Mouse (Mus musculus): ENCODE data around the gene Rnf26. TPM values are rescaled to one million over a fixed set of nuclear protein-coding genes. Genes with fewer than 3 reads are reported as not detected.
A peak's percentile ranks its signal among the peaks of the same experiment; 100 is the strongest.

The Rnf26 gene
- polyA plus RNA-seq, 2 experiments, result 21.9 to 29.4 TPM

DNA sequence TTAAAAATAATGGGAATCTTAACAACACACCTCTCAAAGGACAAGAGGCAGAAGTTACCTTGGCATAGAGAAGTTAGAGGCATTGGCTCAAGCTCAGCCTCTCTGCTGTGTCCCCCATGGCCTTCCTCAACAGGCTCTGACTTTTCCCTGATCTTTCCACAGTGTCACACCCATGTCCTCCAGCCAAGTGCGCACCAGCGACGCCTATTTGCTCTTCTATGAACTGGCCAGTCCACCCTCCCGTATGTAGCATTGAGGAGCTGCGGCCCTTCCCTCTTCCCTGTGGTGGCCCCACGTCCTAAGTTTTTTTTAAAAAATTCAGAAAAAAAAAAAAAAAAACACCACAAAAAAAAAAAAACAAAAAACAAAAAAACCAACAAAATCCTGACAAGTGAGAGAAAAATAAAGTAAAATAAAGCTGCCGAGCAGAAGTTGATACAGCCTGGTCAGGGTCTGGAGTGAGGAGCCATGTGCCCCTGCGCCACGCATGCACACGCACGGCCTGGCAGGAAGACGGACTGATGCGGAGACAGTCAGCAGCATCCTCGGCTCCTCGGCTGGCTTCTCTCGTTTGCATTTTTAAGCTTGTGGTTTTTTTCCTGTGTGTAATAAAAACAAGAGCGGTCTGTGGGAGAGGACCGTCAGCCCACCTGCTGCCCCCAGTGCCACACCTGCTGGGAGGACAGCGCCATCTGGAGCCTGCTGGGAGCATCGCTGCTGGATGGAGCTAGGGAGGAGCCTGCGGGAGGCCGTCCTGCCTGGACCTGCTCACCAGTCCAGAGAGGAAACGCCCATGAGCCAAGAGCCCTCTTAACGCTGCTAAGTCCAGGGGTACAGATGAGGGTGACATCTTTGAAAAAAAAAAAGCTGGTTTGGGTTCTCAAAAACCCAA, 19.5 kb downstream of the Rnf26 start:
- no peaks in the 10 kb centered on the region for H3K27me3 ChIP-seq (ENCODE audit: control insufficient read depth, insufficient read depth, low read length)
- no peak overlapping the region for H3K27ac ChIP-seq
- 47% methylated on average over 24 of the region's 24 CpGs for WGBS (ENCODE audit: insufficient replicate concordance)
- peaks cover 0 to 2% of the 10 kb centered on the region in 2 experiments; a peak in 1 of 4 replicates for H3K4me1 ChIP-seq (replicated peaks; ENCODE audit: control insufficient read depth in 2 of 2, insufficient read depth in 2 of 2, low read length in 1 of 2)
- TF ChIP-seq CTCF (IDR thresholded peaks at IDR 0.05; ENCODE audit: low read depth), result peak; percentile 84
- no peak for TF ChIP-seq EP300 (IDR thresholded peaks at IDR 0.05; ENCODE audit: low read depth)
- ATAC-seq (ENCODE audit: insufficient read depth) (0 out of 2 replicates have a peak, but pooled peaks have one; percentile 21), DNase-seq (ENCODE audit: low read depth in 3 of 3, low spot score in 3 of 3) (no peak)
- no peaks in the 10 kb centered on the region for H3K36me3 ChIP-seq (replicated peaks; ENCODE audit: control insufficient read depth, insufficient read depth, low read depth)
- H3K4me3 ChIP-seq (ENCODE audit: insufficient read depth in 1 of 2, low read depth in 2 of 2, low read length in 2 of 2), result no peak overlapping the region
- H3K4me2 ChIP-seq (ENCODE audit: low read depth), result no peak overlapping the region
- no peak overlapping the region for H3K9ac ChIP-seq (replicated peaks)
- H3K9me3 ChIP-seq (ENCODE audit: control insufficient read depth, low read length), result no peaks in the 10 kb centered on the region

DNA sequence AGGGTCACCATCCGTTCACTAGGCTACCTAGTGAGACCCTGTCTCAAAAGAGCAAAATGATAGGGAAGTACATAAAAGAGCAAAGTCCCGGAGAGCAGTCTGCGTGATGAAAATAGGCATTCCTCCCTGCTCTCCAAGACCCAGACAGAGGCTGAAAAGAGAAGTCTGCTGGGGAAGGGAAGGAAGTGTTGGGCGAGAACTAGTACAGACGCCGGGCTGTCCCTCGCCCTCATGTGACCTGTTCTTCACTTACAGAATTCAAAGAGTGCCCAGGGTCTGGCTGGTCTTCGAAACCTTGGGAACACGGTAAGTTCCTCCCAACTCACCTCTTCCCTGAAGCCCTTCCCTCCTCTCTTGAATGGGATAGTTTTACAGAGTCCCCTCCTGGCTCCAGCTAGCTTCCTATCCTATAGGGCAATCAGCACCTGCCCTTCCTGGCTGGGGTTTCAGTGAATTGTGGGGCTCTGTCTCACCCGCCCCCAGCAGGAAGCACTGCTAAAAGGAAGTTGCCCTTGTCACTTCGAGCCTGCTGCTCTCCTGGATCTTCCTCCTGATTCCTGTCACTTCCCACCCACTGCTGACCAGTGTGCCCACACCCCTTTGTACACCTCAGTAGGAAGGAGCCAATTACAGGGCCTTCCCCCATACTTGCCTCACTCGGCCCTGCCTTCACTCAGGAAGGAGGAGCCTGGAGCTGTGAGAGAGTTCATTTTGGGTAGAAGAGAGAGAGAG, 24.3 kb downstream of the Rnf26 start:
- H3K36me3 ChIP-seq (replicated peaks; ENCODE audit: control insufficient read depth, insufficient read depth, low read depth), result no peaks in the 10 kb centered on the region
- ATAC-seq (ENCODE audit: insufficient read depth), result no peak
- no peaks in the 10 kb centered on the region for H3K9me3 ChIP-seq (ENCODE audit: control insufficient read depth, low read length)
- no peak overlapping the region for H3K27ac ChIP-seq
- peaks cover 6% of the 10 kb centered on the region for H3K27me3 ChIP-seq (ENCODE audit: control insufficient read depth, insufficient read depth, low read length)
- no peak for DNase-seq (ENCODE audit: low read depth in 3 of 3, low spot score in 3 of 3)
- H3K4me2 ChIP-seq (ENCODE audit: low read depth), result no peak overlapping the region
- H3K4me1 ChIP-seq (replicated peaks; ENCODE audit: control insufficient read depth in 2 of 2, insufficient read depth in 2 of 2, low read length in 1 of 2), result peaks cover 6 to 10% of the 10 kb centered on the region in 2 experiments
- TF ChIP-seq CTCF (IDR thresholded peaks at IDR 0.05; ENCODE audit: low read depth), result no peak
- TF ChIP-seq EP300 (IDR thresholded peaks at IDR 0.05; ENCODE audit: low read depth), result no peak
- no peak overlapping the region for H3K4me3 ChIP-seq (ENCODE audit: insufficient read depth in 1 of 2, low read depth in 2 of 2, low read length in 2 of 2)
- no peak overlapping the region for H3K9ac ChIP-seq (replicated peaks)
- 24% methylated on average over 12 of the region's 12 CpGs for WGBS (ENCODE audit: insufficient replicate concordance)

DNA sequence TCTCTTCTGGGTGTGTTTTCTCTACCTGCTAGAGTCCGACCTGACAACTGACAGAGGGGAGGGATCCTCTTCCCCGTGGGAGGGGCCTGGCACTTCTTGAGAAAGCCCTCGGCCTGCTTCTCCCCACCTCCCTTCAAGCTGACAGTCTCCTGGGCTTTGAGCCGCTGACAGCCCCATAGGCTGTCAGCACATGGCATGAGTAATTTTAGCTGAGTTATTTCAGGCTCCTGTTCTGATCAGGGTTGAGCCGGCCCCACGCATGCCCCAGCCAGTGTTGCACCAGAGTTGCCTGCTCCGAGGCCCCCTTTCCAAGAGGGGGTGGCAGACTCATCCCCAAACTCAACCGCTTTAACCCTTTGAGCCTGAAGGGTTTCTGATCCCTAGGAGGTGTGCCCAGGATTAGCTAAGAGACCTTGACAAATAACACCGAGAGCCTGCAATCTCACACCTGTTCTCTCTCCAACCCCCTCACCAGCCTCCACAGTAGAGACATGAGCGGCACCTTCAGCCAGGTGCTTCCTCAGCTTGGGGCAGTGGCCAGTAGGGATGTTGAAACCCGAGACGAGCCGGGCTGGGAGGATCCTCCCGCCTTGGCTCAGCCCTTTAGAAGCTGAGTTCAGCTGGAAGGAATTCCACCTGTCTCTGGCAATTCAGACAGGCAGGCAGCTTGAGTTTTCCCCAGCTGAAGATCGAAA, 25.4 kb downstream of the Rnf26 start:
- Histone ChIP-seq H3K9ac (replicated peaks) (no peak overlapping the region), H3K27ac (no peak overlapping the region), H3K36me3 (replicated peaks; ENCODE audit: control insufficient read depth, insufficient read depth, low read depth) (no peaks in the 10 kb centered on the region), H3K4me1 (replicated peaks; ENCODE audit: control insufficient read depth in 2 of 2, insufficient read depth in 2 of 2, low read length in 1 of 2) (peaks cover 8 to 13% of the 10 kb centered on the region in 2 experiments), H3K4me3 (ENCODE audit: insufficient read depth in 1 of 2, low read depth in 2 of 2, low read length in 2 of 2) (no peak overlapping the region), H3K4me2 (ENCODE audit: low read depth) (no peak overlapping the region), H3K27me3 (ENCODE audit: control insufficient read depth, insufficient read depth, low read length) (peaks cover 10% of the 10 kb centered on the region), H3K9me3 (ENCODE audit: control insufficient read depth, low read length) (no peaks in the 10 kb centered on the region)
- 26% methylated on average over 15 of the region's 15 CpGs for WGBS (ENCODE audit: insufficient replicate concordance)
- ATAC-seq (ENCODE audit: insufficient read depth), result no peak
- DNase-seq (ENCODE audit: low read depth in 3 of 3, low spot score in 3 of 3), result no peak
- no peak for TF ChIP-seq EP300 (IDR thresholded peaks at IDR 0.05; ENCODE audit: low read depth)
- TF ChIP-seq CTCF (IDR thresholded peaks at IDR 0.05; ENCODE audit: low read depth), result no peak

GRCm38 (mm10) chr9:44086960-44087359, 26.4 kb downstream of the Rnf26 start:
- Histone ChIP-seq H3K9ac (replicated peaks) (no peak overlapping the region), H3K27ac (no peak overlapping the region), H3K4me1 (replicated peaks; ENCODE audit: control insufficient read depth in 2 of 2, insufficient read depth in 2 of 2, low read length in 1 of 2) (peaks cover 8 to 13% of the 10 kb centered on the region in 2 experiments), H3K27me3 (ENCODE audit: control insufficient read depth, insufficient read depth, low read length) (peaks cover 10% of the 10 kb centered on the region), H3K9me3 (ENCODE audit: control insufficient read depth, low read length) (no peaks in the 10 kb centered on the region), H3K36me3 (replicated peaks; ENCODE audit: control insufficient read depth, insufficient read depth, low read depth) (no peaks in the 10 kb centered on the region), H3K4me3 (ENCODE audit: insufficient read depth in 1 of 2, low read depth in 2 of 2, low read length in 2 of 2) (no peak overlapping the region), H3K4me2 (ENCODE audit: low read depth) (no peak overlapping the region)
- TF ChIP-seq CTCF (IDR thresholded peaks at IDR 0.05; ENCODE audit: low read depth) (no peak), EP300 (IDR thresholded peaks at IDR 0.05; ENCODE audit: low read depth) (no peak)
- DNase-seq (ENCODE audit: low read depth in 3 of 3, low spot score in 3 of 3), result no peak
- 63% methylated on average over 10 of the region's 10 CpGs for WGBS (ENCODE audit: insufficient replicate concordance)
- ATAC-seq (ENCODE audit: insufficient read depth), result no peak
